Mouse (Mus musculus): ENCODE measurements at regions not wholly inside any gene's neighbourhood (a gene's known extent, or its start where the extent isn't known, plus 50 kb on each side); places are given as distances from the start of the nearest gene placed in this dataset.

DNA sequence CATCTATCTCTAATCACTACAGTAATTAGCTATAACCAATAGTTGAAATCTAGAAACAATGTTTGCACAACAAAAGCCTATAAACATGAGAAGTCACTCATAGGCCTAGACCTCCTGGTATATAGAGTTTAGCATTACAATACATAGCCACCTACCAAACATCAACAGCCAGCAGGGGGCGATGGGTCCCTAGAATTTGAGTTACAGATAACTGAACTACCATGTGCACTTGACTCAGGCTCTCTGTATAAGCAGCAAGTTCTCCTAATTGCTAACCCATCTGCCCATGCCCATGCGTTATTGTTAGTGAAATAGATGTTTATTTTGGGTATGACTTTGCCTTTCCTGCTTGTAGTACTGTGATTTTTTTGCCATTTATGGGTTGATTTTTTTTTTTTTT lies 106.9 kb upstream of the Tgif2lx2 start:
- DNase-seq = no peak

DNA sequence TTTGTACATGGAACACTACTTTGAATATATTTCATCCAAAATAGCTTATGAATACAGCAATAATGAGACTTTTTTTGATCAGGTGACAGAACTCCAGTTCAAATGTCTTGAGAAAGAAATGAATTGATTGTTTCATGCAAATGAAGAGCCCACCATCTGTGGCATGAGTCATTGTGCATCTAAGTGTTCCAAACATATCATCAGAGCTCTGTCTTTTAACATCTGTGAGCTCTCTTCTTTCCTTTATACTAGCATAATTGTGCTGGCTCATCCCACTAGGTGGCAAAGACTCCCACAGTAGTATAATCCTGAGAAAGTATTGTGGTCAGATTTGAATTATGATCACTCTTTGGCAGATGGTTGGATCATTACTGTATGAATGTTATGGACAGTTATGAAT lies 70.1 kb upstream of the Tgif2lx2 start:
- DNase-seq = peak; percentile 3

All from layer of hippocampus, adult 9-11 months (tissue).